Mouse (Mus musculus): ENCODE measurements around the gene Prpf18. TPM values are rescaled to one million over a fixed set of nuclear protein-coding genes. Genes with fewer than 3 reads are reported as not detected.

Gene Prpf18
- polyA plus RNA-seq, 1 experiment: 15.2 TPM

DNA sequence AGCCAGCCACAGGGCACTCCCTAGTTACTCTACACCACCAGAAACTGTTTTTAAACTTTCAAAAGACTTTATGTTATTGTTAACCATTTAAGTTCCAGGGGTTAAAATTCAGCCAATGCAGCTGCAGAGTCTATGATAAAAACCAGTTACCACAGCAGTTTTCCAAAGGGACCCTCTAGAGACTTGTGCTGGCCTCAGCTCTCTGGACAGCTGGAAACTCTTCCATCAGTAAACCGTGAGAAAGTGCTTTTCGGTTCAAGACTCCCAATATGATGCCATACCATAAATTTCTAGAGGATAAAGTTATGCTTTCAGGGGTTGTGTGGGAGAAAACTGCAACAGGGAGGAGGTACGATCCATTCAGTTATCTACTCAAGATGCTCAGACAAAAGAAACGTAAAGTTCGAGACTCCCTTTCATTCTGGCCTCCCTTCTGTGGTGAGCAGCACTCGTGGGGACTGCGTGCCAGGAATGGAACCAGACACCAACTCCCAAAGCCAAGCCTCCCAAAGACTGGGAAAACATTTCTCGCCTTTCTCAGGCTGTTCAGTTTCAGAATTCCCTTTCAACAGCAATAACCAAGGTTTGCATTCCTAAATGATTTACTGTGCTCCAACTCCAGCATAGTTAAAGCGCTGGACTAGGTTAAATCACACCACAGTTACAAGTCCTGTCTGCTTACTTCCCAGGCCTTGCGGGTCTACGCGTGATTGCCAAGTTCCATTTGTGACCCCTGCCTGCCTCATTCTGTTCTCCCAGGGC lies 31.1 kb downstream of the Prpf18 start:
- no peak for TF ChIP-seq GATA1 (IDR thresholded peaks at IDR 0.05; ENCODE audit: low read length)

DNA sequence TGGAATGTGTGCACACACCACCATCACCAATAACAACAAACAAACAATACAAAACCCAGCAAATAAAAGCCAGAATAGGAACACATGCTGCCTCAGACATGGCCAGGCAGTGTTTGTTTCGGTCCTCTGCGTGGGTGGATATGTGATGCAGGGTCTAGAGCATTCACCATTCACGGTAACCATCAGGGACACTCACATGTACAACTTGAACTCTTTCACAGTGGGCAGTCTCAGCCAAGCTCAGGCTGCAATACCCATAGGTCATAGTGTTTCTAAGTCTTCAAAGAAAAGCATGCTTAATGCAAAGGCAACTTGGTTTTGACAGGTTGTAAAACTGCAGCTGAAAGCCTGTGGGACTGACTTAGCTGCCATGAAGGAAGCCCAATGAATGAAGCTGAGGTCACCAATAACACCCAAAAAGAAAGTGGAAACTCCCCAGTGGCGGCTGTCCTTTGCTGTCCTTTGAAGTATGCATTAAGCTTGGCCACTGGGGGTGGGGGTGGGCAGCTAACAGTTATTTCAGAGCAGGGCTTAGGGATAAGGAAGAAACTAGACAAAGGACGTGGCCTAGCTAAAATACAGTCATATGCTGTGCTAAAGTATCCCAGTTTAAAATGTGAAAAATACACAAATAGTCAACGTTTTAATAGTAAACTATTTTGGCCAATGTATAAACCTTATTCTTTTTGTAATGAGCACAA lies 31.9 kb downstream of the Prpf18 start:
- no peak for TF ChIP-seq GATA1 (IDR thresholded peaks at IDR 0.05; ENCODE audit: low read length)

DNA sequence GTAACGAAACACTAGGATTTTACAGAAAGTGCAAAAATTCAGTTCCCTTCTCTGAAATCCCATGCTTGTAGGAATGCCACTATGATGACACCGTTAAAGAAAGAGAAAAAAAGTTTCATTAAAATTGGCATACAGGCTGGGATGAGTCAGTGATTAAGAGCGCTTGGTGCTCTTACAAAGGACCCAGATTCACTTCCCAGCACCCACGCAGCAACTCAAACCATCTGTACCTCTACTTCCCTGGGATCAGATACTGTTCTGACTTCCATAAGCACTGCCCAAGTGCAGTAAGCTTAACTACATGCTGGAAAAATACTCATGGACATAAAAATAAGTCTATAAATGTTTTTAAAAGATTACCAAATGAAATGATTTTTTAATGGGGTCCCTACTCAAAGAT lies 34.9 kb downstream of the Prpf18 start:
- no peak for TF ChIP-seq GATA1 (IDR thresholded peaks at IDR 0.05; ENCODE audit: low read length)

DNA sequence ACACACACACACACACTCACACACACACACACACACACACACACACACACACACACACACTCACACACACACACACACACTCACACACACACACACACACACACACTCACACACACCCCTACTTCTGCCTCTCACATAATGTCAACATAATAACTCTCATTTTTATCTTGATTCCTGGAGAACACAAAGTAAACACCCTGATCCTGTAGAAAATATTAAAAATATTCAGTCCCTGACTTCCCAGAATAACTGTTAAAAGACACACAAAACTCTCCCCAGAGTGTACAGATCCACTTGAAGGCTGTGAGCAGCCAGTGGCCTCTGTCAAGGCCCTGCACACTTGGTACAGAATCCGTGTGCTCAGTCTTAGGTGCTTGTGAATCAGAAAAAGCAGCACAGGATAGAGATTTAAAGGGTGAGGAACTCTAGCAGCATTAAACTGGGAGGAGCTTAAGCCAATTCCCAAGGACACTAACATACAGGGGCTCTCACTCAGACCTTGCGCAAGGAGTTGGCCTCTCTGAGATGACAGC lies 36.8 kb downstream of the Prpf18 start:
- no peak for TF ChIP-seq GATA1 (IDR thresholded peaks at IDR 0.05; ENCODE audit: low read length)

DNA sequence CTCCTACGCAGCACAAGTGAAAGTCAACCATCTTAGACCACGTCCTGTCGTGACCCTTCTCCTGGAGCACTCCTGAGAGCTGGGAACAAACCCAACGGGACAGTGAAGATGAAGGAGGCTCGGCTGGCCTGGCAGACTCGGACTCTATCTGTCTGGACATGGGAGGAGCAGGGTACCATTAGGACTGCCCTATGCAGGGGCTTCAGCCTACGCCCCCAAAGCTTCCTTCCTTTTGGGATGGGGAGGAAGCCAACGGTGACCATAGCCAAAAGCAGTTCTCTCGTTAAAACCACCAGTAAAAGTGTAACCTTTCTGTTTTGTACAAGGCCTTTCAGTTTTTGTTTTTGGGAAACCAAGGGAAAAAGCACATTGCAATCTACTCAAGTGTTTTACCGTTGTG lies 40.2 kb downstream of the Prpf18 start:
- TF ChIP-seq GATA1 (IDR thresholded peaks at IDR 0.05; ENCODE audit: low read length): no peak

DNA sequence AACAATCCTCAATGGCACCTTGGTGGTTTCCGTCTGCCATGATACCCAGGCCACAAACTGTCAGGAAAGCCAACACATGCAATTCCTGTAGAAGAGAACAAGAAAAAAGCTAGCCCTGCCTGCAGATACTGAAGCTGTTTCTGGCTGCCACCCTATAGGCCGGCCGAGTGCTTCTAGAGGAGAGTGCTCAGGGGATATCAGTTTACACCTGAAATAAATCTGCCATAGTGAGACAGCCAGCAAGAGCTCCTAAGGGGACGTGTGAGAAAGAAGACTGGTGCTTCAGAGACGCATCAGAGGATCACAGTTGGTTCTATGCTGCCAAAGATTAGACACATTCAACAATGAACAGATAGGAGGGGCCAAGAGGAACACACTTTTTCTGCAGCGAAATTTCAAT lies 40.6 kb downstream of the Prpf18 start:
- TF ChIP-seq GATA1 (IDR thresholded peaks at IDR 0.05; ENCODE audit: low read length): no peak

DNA sequence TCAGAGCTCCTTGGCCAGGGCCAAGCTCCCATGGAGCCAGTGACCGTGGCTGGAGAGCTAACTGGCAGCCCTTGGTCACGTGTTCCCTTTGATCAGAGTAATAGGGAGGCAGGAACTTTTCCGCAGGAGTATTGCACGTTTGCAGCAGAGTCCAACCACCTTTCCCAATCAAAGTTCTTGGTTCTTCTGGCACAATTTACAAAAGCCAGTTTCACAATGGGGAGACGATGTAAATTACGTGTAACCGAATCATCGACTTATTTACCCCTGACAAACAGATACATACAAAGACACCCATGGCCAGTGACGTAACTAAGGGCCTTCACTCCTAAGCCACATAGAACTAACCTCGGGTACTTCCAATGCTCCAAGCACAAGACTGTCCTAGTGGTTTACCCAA lies 42.5 kb downstream of the Prpf18 start:
- no peak for TF ChIP-seq GATA1 (IDR thresholded peaks at IDR 0.05; ENCODE audit: low read length)

DNA sequence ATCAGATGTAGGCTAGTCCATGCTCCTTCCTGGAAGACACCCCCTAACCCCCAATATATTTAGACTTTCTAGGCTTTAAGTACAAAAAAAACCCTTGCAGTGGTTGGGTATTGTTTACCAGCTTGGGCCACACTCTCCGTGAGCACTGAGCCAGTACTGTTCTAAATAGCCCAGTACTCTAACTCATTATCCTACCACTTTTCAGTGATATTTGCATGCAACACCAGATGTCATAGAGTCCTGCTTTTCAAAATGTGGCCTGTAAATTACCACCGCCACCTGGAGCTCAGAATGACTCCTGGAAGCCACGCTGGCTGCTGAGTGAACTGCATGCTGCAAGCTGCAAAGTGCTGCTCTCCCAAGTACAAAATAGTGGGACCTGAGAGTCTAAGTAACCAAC lies 43.7 kb downstream of the Prpf18 start:
- TF ChIP-seq GATA1 (IDR thresholded peaks at IDR 0.05; ENCODE audit: low read length): no peak

DNA sequence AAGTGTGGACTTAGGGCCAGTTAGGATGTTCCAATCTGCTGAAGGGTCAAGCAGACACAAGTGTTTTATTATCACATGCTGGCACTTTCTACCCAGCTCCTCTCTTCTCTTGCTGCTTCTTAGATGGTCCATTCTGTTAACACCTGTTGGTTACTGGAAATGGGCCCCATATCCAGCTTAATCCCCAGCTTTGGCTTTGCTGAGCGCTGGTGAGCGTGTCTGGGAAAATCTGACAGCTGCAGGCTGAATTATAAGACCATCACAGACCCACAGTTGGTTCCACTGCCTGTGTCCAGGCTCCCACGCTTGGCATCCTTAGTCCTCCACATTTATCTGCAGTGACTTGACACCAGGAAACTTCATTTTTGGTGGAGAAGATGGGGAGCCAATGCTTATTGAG lies 45.4 kb downstream of the Prpf18 start:
- no peak for TF ChIP-seq GATA1 (IDR thresholded peaks at IDR 0.05; ENCODE audit: low read length)

DNA sequence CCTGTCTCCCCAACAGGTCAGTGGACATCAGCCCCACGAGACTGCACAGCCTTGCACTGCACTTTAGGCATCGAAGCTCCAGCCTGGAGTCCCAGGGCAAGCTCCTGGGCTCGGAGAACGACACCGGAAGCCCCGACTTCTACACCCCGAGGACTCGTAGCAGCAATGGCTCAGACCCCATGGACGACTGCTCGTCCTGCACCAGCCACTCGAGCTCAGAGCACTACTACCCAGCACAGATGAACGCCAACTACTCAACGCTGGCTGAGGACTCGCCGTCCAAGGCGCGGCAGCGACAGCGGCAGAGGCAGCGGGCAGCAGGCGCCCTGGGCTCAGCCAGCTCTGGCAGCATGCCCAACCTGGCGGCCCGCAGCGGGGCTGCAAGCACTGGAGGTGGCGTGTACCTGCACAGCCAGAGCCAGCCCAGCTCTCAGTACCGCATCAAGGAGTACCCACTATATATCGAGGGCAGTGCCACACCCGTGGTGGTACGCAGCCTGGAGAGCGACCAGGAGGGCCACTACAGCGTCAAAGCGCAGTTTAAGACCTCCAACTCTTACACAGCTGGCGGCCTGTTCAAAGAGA lies 48.5 kb downstream of the Prpf18 start:
- no peak for TF ChIP-seq GATA1 (IDR thresholded peaks at IDR 0.05; ENCODE audit: low read length)

DNA sequence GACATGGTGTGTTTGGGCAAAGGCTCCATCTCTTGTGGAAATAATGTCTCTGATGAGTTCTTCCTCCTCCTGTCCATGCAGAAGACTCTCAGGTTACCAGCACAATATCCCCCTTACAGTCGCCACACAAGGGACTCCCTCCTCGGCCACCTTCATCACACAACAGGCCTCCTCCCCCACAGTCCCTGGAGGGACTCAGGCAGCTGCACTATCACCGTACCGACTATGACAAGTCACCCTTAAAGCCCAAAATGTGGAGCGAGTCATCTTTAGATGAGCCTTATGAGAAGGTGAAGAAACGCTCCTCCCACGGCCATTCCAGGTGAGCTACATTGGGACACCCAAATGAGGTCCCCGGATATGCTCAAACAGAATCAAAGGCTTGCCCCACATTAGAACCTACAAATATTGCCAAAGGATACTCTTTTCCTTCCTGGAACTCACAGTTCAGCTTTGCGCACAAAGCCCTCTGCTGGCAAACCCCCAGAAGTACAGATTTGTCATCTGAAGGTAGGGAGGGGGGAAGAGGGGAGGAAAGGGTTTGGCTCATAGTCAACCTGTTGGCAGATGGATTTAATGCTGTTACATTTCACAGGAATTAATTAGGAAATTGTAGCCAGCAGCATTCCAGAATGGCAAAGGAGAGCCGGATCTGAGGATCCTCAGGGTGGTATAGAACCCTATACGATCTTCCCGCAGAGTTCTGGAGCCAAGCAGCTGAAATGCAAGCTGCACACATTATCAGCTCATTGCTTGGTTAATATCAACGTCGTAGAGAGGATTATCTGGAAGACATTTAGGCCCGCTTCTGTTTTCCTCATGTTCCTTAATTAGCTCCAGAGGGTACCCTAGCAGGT lies 50.7 kb downstream of the Prpf18 start:
- TF ChIP-seq GATA1 (IDR thresholded peaks at IDR 0.05; ENCODE audit: low read length): no peak

DNA sequence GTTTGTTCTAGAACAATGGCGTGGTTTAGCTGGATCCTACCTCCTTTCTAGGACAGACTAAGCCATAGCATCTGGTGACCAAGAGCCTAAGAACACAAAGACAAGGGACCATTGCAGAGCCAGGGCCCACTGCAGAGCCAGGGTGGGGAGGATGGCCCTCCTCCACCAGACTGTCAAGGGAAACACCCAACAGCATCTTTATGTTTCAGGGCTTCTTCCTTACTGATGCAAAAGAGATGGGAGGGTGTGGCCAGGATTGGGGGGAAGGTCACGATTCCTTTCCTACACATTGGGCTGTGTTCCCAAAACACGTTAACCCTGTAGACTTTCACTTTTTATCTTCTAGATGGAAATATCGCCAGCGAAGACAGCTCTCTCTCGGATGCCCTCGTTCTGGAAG lies 54.9 kb downstream of the Prpf18 start:
- no peak for TF ChIP-seq GATA1 (IDR thresholded peaks at IDR 0.05; ENCODE audit: low read length)

DNA sequence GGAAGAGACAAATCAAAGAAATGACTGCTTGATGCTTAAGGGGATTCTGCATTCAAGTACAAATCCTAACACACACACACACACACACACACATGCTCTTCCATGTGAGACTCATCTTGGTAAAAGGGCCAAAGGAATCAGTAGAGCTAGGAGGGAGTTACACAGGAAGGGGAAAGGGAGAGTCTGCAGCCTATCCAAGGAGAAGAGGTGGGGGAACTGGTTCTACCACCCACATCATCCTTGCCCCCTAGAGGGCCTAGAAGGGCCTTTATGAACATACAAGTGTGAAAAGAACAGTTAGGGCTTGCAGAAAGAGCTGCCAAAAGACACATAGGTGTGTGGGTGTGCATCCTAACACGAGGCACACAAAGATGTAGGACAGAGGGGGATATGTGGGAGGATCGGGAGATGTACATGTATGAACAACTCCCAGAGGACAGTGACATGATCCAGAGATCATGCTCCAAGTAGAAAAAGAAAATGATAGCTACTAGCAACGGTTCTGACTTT lies 58.0 kb downstream of the Prpf18 start:
- TF ChIP-seq GATA1 (IDR thresholded peaks at IDR 0.05; ENCODE audit: low read length): no peak

DNA sequence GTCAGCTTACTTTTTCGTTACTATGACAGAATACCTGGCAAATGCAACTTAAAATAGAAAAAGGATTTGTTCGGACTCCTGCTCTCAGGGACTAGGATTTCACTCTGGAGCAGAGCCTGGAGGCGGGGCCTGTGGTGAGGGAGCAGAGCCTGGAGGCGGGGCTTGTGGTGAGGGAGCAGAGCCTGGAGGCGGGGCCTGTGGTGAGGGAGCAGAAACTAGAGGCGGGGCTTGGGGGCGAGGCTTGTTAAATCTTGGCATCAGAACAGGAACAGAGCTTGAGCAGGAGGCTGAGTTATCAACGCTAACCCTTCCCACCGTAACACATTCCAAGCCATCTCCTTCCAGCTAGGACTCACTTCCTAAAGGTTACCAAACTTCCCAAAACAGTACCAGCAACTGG lies 58.5 kb downstream of the Prpf18 start:
- no peak for TF ChIP-seq GATA1 (IDR thresholded peaks at IDR 0.05; ENCODE audit: low read length)

DNA sequence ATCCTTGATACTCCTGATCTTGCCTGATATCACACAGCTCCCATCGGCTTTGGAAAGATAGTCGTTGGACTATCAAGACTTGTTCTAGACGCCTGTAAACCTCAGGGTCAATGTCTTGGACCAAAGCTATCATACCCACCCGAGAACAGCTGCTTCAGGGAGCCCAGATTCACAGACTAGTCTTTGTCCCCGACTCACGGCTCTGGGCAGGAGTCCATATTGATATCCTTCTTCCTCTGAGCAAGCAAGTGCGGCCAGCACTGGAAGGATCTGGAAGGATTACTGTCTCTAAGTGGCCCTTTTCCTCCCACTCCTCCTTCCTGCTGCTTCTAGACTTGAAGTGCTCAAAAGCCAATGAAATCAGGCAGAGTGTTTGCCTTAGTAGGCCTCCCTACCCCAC lies 59.2 kb downstream of the Prpf18 start:
- no peak for TF ChIP-seq GATA1 (IDR thresholded peaks at IDR 0.05; ENCODE audit: low read length)

Measured in G1E-ER4 (cell line).